Mouse (Mus musculus) neural tube, embryonic 15.5 days (tissue): ENCODE measurements around the gene Psmc3ip. TPM values are rescaled to one million over a fixed set of nuclear protein-coding genes. Genes with fewer than 3 reads are reported as not detected.
A peak's percentile ranks its signal among the peaks of the same experiment; 100 is the strongest.
"Not testable (repeated sequence)": the region's sequence is repeated elsewhere in the genome, so short reads cannot be mapped to it uniquely, and the experiment has no call there.

Experiments
- ATAC-seq: fragments of 200-750 bp; cut with Nextera tagmentation; 2 replicates; pipeline ENCODE4 v1.8.0; 2017; ENCODE audit warnings: mild to moderate bottlenecking, moderate TSS enrichment, moderate library complexity; ENCODE audit not compliant: low FRiP score
- H3K27ac ChIP-seq: fragments of 300-500 bp; sonication (generic); replicated peaks from 2 replicates; pipeline ENCODE4 v1.5.1; 2015; ENCODE audit warnings: mild to moderate bottlenecking, inconsistent platforms
- H3K27me3 ChIP-seq: fragments of 300-500 bp; sonication (generic); replicated peaks from 2 replicates; pipeline ENCODE4 v1.6.1; 2015; ENCODE audit warnings: inconsistent platforms
- H3K36me3 ChIP-seq: fragments of 300-500 bp; sonication (generic); 2 replicates; pipeline ENCODE4 v1.6.1; 2015; ENCODE audit warnings: inconsistent platforms
- H3K4me1 ChIP-seq: fragments of 300-500 bp; sonication (generic); 2 replicates; pipeline ENCODE4 v1.6.1; 2015; ENCODE audit warnings: inconsistent platforms
- H3K4me2 ChIP-seq: fragments of 300-500 bp; sonication (generic); 2 replicates; pipeline ENCODE4 v1.6.1; 2015; ENCODE audit warnings: inconsistent platforms, mild to moderate bottlenecking, moderate library complexity
- H3K4me3 ChIP-seq: fragments of 300-500 bp; sonication (generic); replicated peaks from 2 replicates; pipeline ENCODE4 v1.5.1; 2015; ENCODE audit warnings: mild to moderate bottlenecking, inconsistent platforms
- H3K9ac ChIP-seq: fragments of 300-500 bp; sonication (generic); replicated peaks from 2 replicates; pipeline ENCODE4 v1.6.1; 2015; ENCODE audit warnings: mild to moderate bottlenecking, inconsistent platforms
- H3K9me3 ChIP-seq: fragments of 300-500 bp; sonication (generic); replicated peaks from 2 replicates; pipeline ENCODE4 v1.6.1; 2016; ENCODE audit warnings: inconsistent platforms
- WGBS: fragments of 180-500 bp; shearing (Covaris S2); methylation state at CpG from one replicate; pipeline ENCODE4 v1.1.7; 2015; ENCODE audit warnings: mixed read lengths; 5-methylcytosine and 5-hydroxymethylcytosine counted together
- polyA plus RNA-seq: library from polyadenylated mRNA; unstranded; fragments of >200 nt; fragmentation: Nextera tagmentation; extraction: Ambion mirVana; gene quantifications from 2 replicates; pipeline ENCODE4 v1.2.1, GENCODE M21; 2015

Gene Psmc3ip
- polyA plus RNA-seq, 1 experiment from 2014 or later, result 17.7 TPM

DNA sequence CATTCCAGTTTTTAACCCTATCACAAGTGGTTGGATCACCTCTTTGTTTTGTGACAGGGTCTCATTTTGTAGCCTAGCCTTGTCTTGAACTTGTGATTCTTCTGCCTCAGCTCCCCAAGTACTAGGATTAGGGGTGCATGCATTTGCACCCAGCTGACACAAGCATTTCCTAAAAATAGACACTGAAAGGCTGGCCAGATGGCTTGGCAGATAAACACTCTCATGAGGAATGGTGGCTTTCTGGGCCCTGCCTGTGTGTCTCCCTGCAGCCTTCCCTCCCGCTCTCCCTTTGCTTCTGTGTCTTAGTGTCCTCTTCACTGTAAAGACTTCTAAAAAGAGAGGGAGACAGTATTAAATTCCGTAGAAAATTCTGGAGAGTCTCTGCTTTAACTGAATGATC is 36.0 kb upstream of the Psmc3ip start:
- WGBS, result 85% methylated on average over 2 of the region's 2 CpGs
- no peaks in the 10 kb centered on the region for H3K27me3 ChIP-seq
- H3K36me3 ChIP-seq, result peaks cover 8% of the 10 kb centered on the region
- no peaks in the 10 kb centered on the region for H3K4me1 ChIP-seq
- no peak overlapping the region for H3K4me3 ChIP-seq
- no peak overlapping the region for H3K27ac ChIP-seq
- no peaks in the 10 kb centered on the region for H3K9me3 ChIP-seq
- no peak overlapping the region for H3K9ac ChIP-seq
- ATAC-seq, result no peak
- no peak overlapping the region for H3K4me2 ChIP-seq

DNA sequence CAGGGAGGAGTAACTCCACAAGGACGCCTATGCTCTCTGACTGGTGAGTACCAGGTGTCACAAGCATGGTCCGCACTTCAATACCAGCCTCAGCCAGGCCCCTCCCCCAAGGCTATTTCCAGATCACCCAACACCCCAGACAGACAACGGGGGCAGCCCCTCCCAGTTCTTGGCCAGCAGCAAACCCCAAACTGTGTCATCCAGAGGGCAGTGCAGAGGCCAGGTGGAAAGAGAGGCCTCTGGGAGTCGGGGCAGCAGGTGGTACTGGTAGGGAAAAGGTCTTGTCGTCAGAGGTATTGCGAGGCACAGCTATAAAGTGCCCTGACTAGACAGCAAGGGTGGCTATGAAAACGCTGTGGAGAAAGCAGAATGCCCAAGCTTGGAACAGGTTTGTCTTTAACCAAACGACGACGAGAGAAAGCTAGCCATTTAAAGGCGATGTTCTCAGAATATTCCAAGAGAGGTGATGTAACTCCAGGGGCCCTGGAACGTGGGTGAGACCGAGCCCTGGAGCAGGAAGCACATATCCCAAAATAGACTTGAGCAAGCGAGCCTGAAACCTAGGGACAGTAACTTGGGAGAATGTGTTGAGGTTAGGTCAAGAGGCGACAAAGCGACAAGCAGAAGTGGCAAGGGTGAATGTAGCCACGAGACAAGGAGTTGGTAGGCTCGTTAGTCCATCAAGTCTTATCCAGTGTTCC is 35.0 kb upstream of the Psmc3ip start:
- Histone ChIP-seq H3K9ac (no peak overlapping the region), H3K4me3 (no peak overlapping the region), H3K9me3 (no peaks in the 10 kb centered on the region), H3K4me1 (no peaks in the 10 kb centered on the region), H3K4me2 (no peak overlapping the region), H3K27me3 (no peaks in the 10 kb centered on the region), H3K36me3 (peaks cover 18% of the 10 kb centered on the region), H3K27ac (no peak overlapping the region)
- WGBS, result 54% methylated on average over 18 of the region's 18 CpGs
- ATAC-seq, result no peak

DNA sequence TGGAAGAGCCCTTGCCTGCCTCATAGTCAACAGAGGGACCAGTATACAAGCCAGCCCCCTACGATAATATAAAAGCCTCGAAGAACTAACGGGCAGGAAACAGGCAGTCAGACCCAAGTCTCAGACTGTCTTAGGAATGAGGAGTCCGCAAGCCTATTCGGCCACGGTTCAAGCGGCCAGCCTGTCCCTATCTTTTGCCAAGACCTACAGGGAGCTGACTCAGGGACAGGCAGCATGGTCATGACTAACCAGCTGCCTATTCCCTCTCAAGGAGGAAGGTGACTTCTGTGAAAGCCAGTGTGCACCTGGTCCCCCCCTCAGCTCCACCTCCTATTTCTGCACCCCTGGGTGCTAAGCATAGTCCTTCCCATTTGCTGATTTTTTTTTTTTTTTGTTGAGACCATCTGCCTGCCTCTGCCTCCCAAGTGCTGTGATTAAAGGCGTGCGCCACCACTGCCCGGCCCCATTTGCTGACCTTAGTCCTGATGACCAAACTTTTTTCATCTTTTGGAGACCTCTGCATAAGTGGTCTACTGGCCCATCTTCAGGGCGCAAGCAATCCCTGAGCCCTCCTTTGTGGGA is 33.9 kb upstream of the Psmc3ip start:
- WGBS, result 90% methylated on average over 11 of the region's 11 CpGs
- peaks cover 18% of the 10 kb centered on the region for H3K36me3 ChIP-seq

DNA sequence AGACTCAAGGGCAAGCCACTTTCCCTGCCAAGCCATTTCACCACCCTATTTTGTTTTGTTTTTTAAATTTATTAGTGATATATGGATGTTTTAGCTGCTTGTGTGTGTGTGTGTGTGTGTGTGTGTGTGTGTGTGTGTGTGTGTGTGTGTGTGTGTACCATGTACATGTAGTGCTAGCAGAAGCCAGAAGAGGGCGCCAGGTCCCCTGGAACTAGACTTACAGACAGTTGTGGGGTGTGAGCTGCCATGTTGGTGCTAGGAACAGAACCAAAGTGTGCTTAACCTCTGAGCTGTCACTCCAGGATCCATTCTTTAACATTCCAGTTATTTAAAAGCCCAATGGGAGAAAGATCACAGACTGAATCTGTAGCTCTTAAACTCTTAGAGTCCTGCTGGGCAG is 31.8 kb upstream of the Psmc3ip start:
- H3K9ac ChIP-seq, result no peak overlapping the region
- 100% methylated on average over 1 of the region's 1 CpGs for WGBS
- H3K9me3 ChIP-seq, result no peaks in the 10 kb centered on the region
- no peaks in the 10 kb centered on the region for H3K27me3 ChIP-seq
- H3K4me2 ChIP-seq, result no peak overlapping the region
- peaks cover 37% of the 10 kb centered on the region for H3K36me3 ChIP-seq
- ATAC-seq, result no peak
- no peak overlapping the region for H3K4me3 ChIP-seq
- H3K27ac ChIP-seq, result no peak overlapping the region
- H3K4me1 ChIP-seq, result no peaks in the 10 kb centered on the region

More for the DNA sequence above, 33.9 kb upstream of the Psmc3ip start:
- no peaks in the 10 kb centered on the region for H3K4me1 ChIP-seq
- H3K9me3 ChIP-seq, result no peaks in the 10 kb centered on the region
- H3K4me2 ChIP-seq, result no peak overlapping the region
- no peak overlapping the region for H3K27ac ChIP-seq
- no peak overlapping the region for H3K4me3 ChIP-seq
- H3K27me3 ChIP-seq, result no peaks in the 10 kb centered on the region
- no peak overlapping the region for H3K9ac ChIP-seq
- ATAC-seq, result no peak

DNA sequence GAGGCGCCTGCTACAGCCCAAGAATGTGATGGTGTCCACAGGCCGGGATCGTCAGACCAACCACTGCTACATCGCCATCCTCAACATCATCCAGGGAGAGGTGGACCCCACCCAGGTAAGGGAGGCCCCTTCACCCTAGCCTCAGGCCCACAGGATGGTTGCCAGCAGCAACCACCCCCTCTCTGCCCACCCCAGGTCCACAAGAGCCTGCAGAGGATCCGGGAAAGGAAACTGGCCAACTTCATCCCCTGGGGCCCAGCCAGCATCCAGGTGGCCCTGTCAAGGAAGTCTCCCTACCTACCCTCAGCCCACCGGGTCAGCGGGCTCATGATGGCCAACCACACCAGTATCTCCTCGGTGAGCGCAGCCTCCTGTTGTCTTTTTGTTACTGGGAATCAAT is 29.8 kb upstream of the Psmc3ip start:
- H3K27me3 ChIP-seq, H3K4me2 ChIP-seq, H3K4me3 ChIP-seq, H3K9me3 ChIP-seq, ATAC-seq, H3K9ac ChIP-seq, H3K27ac ChIP-seq: not testable (repeated sequence)
- peaks cover 11% of the 10 kb centered on the region for H3K4me1 ChIP-seq
- 97% methylated on average over 9 of the region's 9 CpGs for WGBS
- H3K36me3 ChIP-seq, result peaks cover 37% of the 10 kb centered on the region

DNA sequence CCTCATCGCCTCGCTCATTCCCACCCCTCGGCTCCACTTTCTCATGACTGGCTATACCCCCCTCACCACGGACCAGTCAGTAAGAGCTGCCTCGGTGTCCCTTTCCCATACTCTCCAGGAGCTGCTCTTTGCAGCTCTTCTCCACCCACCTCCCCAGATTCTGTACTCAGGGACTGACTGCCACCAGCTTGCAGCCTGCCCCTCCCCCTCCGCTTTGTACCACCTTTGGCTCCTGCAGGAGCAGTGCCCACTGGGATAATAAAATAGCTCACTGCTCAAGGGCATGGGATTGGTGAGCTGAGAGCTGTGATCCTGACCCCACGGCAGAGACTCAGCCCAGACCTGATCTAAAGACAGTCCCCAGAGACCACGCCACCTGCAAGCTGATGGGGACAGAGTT is 29.3 kb upstream of the Psmc3ip start:
- Histone ChIP-seq H3K36me3 (peaks cover 37% of the 10 kb centered on the region), H3K4me1 (peaks cover 11% of the 10 kb centered on the region)
- H3K4me2 ChIP-seq, H3K4me3 ChIP-seq, H3K27me3 ChIP-seq, H3K9ac ChIP-seq, H3K27ac ChIP-seq, ATAC-seq, H3K9me3 ChIP-seq: not testable (repeated sequence)
- WGBS, result 93% methylated on average over 8 of the region's 8 CpGs

DNA sequence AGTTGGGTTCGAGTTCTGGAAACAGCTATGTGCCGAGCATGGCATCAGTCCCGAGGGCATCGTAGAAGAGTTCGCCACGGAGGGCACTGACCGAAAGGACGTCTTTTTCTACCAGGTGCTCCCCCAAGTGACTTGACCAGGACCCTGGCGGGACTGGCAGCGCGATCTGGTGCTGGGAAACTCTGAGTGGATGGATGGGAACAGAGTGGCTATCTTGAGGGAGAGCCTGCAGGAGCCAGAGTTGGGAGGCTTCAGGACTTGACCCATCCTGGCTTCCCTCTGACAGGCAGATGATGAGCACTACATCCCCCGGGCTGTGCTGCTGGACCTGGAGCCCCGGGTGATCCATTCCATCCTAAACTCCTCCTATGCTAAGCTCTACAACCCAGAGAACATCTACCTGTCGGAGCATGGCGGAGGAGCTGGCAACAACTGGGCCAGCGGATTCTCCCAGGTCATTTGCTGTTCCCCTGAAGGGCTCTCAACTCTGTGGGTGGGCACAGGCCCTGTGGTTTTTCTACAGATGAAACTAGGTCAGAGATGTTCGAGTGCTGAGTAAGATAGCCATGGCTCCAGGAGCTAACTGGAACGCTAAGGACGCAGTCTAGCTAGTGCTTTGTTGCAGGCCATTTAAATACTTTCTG is 25.4 kb upstream of the Psmc3ip start:
- Histone ChIP-seq H3K9ac (peak overlapping the region; percentile 88), H3K4me3 (peak overlapping the region; percentile 89), H3K9me3 (no peaks in the 10 kb centered on the region), H3K36me3 (peaks cover 24% of the 10 kb centered on the region), H3K27me3 (no peaks in the 10 kb centered on the region), H3K4me2 (peak overlapping the region; percentile 95), H3K27ac (peak overlapping the region; percentile 94), H3K4me1 (peaks cover 42% of the 10 kb centered on the region)
- 22% methylated on average over 19 of the region's 19 CpGs for WGBS
- ATAC-seq, result no peak; the same call in 1 of the 2 replicates

DNA sequence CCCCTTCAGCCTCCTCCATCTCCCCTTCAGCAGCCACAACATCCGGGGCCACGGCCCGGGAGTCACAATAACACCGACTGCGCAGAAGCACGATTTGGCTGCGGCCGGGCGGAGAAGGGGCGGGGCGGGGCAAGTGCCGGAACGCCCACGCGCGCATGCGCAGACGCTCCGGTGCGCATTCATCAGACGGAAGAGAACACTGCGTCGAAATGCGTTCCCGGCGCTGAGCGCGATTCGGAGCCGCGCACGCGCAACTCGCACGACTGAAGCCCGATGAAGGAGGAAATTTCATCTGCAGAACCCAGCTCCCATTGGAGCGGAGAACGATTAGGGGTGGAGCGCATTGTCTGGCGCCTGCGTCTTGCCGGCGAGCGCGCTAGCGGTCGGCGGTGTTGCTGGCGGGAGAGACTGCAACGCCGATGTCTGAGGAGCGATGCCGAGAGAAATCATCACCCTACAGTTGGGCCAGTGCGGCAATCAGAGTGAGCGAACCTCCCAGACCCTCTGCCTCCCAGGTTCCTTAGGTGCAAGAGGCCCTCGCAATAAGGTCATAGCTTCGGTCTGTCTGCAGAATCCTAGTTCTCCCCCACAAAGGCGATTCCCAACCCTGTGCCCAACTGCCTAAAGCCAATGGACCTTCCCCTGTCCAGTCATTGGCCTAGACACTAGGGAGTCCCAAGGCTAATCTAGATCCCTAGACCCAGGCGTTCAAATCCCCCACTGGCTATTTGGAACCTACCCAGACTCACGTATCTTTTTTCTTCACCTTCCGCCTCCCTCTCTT is 24.7 kb upstream of the Psmc3ip start, which contains the start of the genes Retreg3 and Tubg1:
Retreg3 (minus strand) TSS at position 133 of the 784 bp plus-strand sequence.
Tubg1 (plus strand) TSS at position 178 of the 784 bp plus-strand sequence.
- Histone ChIP-seq H3K9ac (peak within 1 kb of the TSS; percentile 93), H3K27me3 (no peaks in the 10 kb centered on the region), H3K4me1 (peaks cover 49% of the 10 kb centered on the region), H3K4me2 (peak within 1 kb of the TSS; percentile 95), H3K36me3 (peaks cover 19% of the 10 kb centered on the region), H3K4me3 (peak within 1 kb of the TSS; percentile 89), H3K27ac (peak within 1 kb of the TSS; percentile 94), H3K9me3 (no peaks in the 10 kb centered on the region)
- ATAC-seq, result peak; percentile 96
- WGBS, result under 1% methylated on average over 61 of the region's 61 CpGs

DNA sequence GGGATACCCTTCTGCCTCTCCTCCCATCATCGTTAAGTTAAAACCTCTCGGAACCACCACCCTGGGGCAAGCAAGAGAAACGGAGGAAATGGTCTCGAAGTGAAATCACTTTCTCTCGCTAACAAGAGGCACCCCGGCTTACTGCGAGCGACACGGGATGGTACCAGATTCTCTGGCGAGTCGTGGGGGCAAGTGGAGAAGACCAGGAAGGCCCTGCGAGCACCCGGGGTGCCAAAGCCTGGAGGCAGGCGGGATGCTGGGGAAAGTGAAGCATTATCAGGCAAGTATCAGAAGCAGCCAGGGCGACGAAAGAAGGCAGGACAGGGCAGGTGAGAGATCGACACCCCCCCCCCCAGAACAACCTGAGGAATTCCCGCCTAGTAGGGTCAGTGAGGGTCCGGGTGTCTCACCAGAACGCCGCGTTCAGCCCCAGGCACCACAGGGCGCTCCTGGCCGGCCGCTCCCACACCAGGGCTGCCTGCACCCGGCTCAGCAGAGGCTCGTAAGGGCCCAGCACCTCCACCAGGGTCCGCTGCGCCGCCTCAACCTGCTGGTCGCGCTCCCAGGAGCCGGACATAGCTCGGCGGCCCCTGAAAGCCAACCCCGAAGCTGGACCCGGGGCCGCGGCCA is 24.0 kb upstream of the Psmc3ip start:
- H3K4me2 ChIP-seq, result peak overlapping the region; percentile 79
- H3K27me3 ChIP-seq, result no peaks in the 10 kb centered on the region
- peak overlapping the region; percentile 93 for H3K9ac ChIP-seq
- 2% methylated on average over 35 of the region's 39 CpGs for WGBS
- no peaks in the 10 kb centered on the region for H3K9me3 ChIP-seq
- ATAC-seq, result peak; percentile 73
- H3K4me1 ChIP-seq, result peaks cover 56% of the 10 kb centered on the region
- H3K36me3 ChIP-seq, result peaks cover 19% of the 10 kb centered on the region
- peak overlapping the region; percentile 89 for H3K4me3 ChIP-seq
- no peak overlapping the region; the same call in none of the 2 replicates for H3K27ac ChIP-seq

DNA sequence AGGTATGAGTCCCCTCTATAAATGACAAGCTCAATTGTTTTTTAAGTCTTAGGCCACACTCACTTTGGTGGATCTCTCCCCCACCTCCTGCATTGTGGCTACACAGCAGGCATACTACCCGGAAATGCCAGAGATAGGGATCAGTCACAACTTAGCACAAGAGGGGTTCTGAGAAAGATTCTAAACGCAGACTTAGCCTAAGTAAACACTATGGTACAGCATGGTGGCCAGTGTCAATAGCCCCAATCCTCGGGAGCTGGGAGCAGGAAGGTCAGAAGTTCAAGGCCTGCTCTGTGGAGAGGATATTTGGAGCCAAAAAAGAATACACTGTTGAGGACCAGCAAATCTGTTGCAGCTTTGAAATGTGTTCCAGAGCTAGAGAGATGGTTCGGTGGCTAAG is 22.9 kb upstream of the Psmc3ip start:
- WGBS, result 63% methylated on average over 4 of the region's 4 CpGs
- Histone ChIP-seq H3K4me2 (peak overlapping the region; percentile 79), H3K36me3 (peaks cover 9% of the 10 kb centered on the region), H3K4me3 (peak overlapping the region; percentile 89), H3K4me1 (peaks cover 56% of the 10 kb centered on the region), H3K27ac (no peak overlapping the region), H3K9me3 (no peaks in the 10 kb centered on the region), H3K9ac (peak overlapping the region; percentile 93), H3K27me3 (no peaks in the 10 kb centered on the region)
- ATAC-seq, result no peak

DNA sequence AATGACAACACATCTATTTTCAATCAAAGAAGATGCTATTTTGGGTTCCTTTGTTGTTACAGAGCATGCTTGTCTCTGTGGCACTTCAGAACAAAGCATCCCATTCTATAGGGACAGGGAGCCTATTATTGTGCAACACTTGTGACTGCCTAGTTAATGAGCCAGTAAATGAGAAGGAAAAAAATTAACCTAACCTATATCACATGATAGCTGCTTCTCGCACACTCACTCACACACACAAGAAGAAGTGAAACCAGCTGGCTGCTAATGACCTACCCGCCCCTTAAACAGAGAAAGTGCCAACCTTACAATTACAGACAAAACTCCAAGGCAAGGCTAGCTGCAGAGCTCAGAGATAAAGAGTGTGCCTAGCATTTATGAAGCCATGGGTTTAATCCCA is 20.3 kb upstream of the Psmc3ip start:
- peaks cover 52% of the 10 kb centered on the region for H3K4me1 ChIP-seq
- no peaks in the 10 kb centered on the region for H3K9me3 ChIP-seq
- H3K36me3 ChIP-seq, result no peaks in the 10 kb centered on the region; the same call in 1 of the 2 replicates
- H3K9ac ChIP-seq, result 0 out of 2 replicates have a peak overlapping the region, but pooled peaks have one; percentile 14
- no peak for ATAC-seq
- no peaks in the 10 kb centered on the region for H3K27me3 ChIP-seq
- 19% methylated on average over 2 of the region's 2 CpGs for WGBS
- H3K4me2 ChIP-seq, result 0 out of 2 replicates have a peak overlapping the region, but pooled peaks have one; percentile 7
- peak overlapping the region; percentile 35; the same call in 1 of the 2 replicates for H3K27ac ChIP-seq
- H3K4me3 ChIP-seq, result no peak overlapping the region
